Mouse (Mus musculus) adrenal gland, adult 18-20 months (tissue): ENCODE results near the gene Gnat2. TPM values are rescaled to one million over a fixed set of nuclear protein-coding genes. Genes with fewer than 3 reads are reported as not detected.

Source experiments
- DNase-seq, 2 experiments: peaks; one replicate each; pipeline ENCODE4 v3.0.0; 2021 to 2022; ENCODE audit warnings: low spot score in 2 of 2
- long read RNA-seq, 2 experiments: library from polyadenylated mRNA; stranded (forward); transcript quantifications; one replicate each; pipeline ENCODE4 v2.0.0; 2021
- total RNA-seq, 2 experiments: library from RNA; stranded (reverse); gene quantifications; 1 replicate in 1 of 2; 2 replicates in 1 of 2; pipeline ENCODE4 v1.2.3; 2021

Gene Gnat2
- total RNA-seq = 10 to 100 TPM; 11.0 to 18.6 TPM
- long read RNA-seq, experiment 1, partial matches to known transcripts = 0 of 14 reads
- long read RNA-seq, experiment 1, other reads (novel, unspliced or antisense) = 10 of 14 reads
- long read RNA-seq, experiment 2, transcript Gnat2-201 (9 exons, 2,054 nt) = major isoform, 18 of 33 reads
- long read RNA-seq, experiment 2, partial matches to known transcripts = 2 of 33 reads
- long read RNA-seq, experiment 2, other reads (novel, unspliced or antisense) = 13 of 33 reads

DNA sequence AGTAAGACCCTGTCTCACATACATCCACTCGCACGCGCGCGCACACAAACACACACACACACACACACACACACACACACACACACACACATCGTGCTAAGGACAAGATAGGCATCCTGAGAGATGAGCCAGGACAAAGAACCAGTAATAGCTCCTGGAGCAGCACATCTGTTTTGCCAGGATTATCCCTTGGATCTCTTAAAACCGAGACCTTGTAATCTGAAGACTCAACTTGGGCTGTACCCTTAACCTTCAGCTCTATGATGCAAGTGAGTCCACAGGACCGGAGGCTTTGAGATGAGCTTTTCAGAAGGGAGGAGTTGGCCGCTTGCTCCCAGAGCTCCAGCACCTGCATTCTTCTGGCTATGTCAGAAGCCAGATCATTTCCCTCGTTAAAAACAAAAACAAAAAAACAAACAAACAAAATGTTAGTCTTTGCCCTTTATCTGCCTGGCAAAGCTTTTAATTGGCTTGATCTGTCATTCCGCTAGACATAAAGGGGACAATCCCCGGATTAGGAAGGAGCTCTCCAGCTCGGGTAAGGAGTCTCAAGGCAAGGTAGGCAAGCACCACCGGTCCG, at the start of gene Gnat2:
Gene Gnat2, plus strand, starts transcription at position 254 of the 580 bp plus-strand sequence.
- DNase-seq = no peak

- peak; percentile 78 to 83 for DNase-seq
Measured at GRCm38 (mm10) chr3:108044394-108045140, 48.0 kb upstream of the Gnat2 start, which contains the start of gene Gstm4. TSS of gene Gstm4 (minus strand) at chr3:108044894.

GRCm38 (mm10) chr3:108046944-108047655, 45.5 kb upstream of the Gnat2 start:
- DNase-seq = no peak

GRCm38 (mm10) chr3:108048306-108048705, 44.3 kb upstream of the Gnat2 start:
- DNase-seq = no peak

DNA sequence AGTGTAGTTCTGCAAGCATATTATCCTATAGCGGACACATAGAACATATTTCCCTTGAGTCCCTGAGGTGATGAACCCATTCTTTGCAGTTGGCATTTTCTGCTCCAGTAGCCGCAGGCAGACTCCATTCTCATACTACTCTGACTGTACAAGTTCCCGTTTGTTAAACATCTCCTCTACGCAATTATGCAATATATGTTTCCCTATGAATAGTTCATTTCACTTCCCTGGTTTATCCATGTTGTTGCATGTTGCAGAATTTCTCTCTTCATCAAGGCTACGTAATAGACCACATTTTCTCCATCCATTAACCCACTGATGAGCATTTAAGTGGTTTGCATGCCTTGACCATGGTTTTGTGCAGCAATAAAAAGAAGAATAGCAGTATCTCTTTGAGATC, 42.1 kb upstream of the Gnat2 start:
- DNase-seq = no peak

GRCm38 (mm10) chr3:108061420-108061819, 31.2 kb upstream of the Gnat2 start:
- peak in 1 of 2 experiments; percentile 48 for DNase-seq

DNA sequence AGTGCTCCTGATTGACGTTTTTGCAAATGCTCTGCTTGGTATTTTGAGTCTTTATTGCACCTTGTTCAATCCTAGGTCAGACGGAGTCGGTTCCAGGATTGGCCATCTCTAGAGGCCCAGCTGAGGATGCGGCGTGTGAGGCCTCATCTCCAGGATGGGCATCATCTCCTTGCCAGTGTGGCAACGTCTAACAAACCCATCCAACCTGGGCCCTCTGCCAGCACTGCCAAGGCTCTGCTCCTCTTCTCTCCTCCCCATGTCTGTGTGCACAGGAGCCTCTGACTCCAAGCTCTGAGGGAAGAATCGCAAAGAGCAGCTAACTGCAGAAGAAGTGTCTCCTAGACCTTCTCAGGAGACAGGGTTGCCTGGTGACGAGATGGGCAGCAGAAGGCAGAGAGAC, 29.9 kb upstream of the Gnat2 start:
- DNase-seq = peak in 1 of 2 experiments; percentile 8

- no peak for DNase-seq
Measured at GRCm38 (mm10) chr3:108064672-108065071, 27.9 kb upstream of the Gnat2 start.

DNA sequence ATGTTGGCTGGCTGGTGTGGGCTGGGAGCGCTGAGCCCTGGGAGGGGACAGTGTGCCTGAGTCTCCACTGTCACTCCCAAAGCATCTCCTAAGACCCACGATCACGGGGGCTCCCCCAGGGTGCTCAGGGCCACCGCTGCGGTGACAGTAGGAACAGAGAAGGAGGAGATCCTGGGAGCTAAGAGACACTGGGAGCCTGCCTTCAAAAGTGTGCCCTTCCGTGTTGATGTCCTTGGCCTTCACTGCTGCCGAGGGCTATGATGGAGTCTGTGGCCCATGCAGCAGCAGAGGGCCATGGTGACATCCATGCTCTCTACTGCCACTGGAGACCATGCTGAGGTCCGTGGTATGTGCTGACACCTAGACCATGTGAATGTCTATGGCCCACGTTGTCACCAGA, 27.0 kb upstream of the Gnat2 start:
- no peak for DNase-seq

GRCm38 (mm10) chr3:108067370-108067934, 25.1 kb upstream of the Gnat2 start:
- no peak for DNase-seq

GRCm38 (mm10) chr3:108068826-108069225, 23.8 kb upstream of the Gnat2 start:
- DNase-seq = no peak

- no peak for DNase-seq
Measured at GRCm38 (mm10) chr3:108069231-108069870, 23.2 kb upstream of the Gnat2 start.

DNA sequence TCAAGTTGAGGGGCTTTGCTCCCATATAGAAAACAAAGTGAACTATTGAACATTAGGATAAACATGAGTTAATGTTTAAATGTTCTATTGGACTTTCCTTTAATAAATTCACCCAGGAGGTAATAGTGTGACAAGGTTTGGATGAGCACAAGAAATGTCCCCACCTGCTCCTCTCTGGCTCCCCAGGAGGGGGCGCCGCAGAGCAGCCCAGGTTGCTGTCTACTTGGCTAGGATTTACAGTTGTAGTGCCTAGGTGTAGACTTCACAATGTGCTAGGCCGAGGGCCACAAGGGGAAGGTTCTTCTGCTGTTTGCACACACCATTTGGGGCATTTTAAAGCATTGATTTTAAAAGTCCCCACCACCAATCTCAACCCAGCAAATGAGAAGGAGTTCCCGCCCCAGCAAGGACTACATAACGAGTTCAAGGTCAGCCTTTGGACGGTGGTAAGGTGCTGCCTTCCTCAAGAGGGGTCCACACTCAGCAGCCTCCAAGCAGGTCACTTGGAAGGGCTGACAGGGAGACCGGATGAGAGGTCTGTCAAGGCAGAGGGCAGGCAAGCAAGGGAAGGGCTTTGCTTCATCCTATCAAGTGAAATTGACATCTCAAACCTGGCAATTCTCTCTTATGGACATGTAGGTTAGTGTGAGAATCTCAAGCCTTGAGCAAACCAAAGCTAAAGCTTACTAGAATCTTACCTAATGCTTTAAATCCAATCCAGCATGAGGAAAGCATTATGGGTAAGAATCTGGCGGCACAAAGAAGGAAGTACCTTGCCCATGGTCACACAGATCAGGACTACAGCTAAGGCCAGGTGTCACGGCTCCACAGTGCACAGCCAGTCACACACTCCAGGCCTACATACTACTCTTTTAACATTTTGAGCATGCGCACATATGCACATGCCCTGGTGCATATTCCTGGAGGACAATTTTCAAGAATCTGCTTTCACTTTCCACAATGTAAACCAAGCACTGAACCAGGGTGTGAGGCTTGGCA, 22.0 kb upstream of the Gnat2 start:
- peak; percentile 76 to 80 for DNase-seq

DNA sequence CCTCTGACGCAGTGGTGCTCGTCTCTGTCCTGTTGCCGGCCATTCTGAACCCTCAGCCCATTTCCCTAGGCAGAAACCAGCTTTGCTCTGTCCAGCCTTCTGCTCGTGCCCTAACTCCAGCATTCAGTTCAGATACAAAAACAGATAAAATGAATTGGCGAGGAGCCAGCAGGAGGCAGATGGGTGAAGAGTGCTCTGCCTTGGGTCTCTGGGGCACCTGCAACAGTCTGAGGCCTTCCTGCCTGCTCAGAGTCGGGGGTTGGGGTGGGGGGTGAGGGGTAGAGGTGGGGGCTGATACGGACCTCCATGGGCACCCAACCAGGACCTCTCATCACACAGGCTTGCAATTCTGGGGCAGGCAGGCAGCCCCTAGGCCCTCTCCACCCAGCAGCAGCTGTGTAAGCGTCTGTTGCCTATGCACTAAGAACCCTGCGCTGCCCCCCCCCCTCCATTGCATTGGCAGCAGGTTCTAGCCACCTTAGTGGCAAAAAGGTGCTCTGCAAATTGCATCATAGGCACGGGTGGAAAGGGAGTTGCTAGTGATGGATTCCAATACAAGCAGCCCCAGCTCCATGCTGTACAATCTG, 19.5 kb upstream of the Gnat2 start:
- no peak for DNase-seq

GRCm38 (mm10) chr3:108076836-108077235, 15.8 kb upstream of the Gnat2 start:
- DNase-seq = no peak

- no peak for DNase-seq
Measured at GRCm38 (mm10) chr3:108081681-108082080, 10.9 kb upstream of the Gnat2 start.

GRCm38 (mm10) chr3:108082251-108082875, 10.2 kb upstream of the Gnat2 start:
- DNase-seq = no peak

DNA sequence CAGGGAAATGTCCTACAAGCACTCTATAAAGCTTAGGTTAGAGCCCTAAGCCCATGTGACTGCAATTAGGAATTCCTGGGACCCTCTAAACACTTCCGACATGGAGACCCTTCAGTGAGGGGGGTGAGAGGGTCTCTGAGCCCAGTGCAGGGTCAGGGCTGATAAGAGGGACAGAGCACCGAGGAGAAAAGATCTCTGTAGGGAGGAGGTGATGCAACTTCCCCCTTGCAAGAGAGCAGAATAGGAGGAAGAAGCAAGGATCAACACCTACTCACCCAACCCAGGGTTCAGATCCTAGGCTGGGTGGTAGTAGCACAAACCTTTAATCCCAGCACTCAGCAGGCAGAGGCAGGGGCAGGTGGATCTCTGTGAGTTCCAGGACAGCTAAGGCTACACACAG, 9.4 kb upstream of the Gnat2 start:
- DNase-seq = no peak
